Mouse (Mus musculus): ENCODE results near the gene Prkg1.
A peak's percentile ranks its signal among the peaks of the same experiment; 100 is the strongest.

Gene Prkg1

GRCm38 (mm10) chr19:31073959-31074716 lies 690.7 kb downstream of the Prkg1 start:
- DNase-seq (ENCODE audit: extremely low spot score, low spot score) = peak; percentile 19

DNA sequence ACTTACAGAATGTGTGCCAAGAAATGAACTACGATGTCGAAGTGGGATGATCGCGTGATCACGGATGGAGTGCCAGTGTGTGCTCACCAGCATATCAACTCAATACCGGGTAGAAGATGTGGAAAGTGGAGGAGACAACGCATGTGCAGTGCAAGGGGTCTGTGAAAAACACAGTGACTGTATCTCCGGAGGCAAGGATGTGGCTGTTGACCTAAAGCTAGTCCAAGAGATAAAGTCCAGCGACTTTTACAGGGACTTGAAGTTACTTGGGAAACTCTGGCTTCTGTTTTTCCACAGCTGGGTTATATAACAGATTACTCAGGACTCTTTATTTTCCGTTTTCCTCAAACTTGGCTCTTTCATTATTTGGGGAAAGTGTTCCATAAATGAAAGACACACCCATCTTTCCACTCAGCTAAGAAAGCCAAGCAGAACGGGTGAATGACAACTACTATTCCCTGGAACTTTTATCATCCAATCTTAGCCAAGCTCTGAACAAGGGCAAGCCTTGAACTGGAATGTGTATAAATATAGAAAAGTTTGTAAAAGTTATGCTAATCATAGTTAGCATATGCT lies 699.5 kb downstream of the Prkg1 start:
- no peak for DNase-seq (ENCODE audit: extremely low spot score, low spot score)

- DNase-seq (ENCODE audit: extremely low spot score, low spot score) = no peak
Measured at GRCm38 (mm10) chr19:31064740-31065139, 700.1 kb downstream of the Prkg1 start.

- no peak for DNase-seq (ENCODE audit: extremely low spot score, low spot score)
Measured at GRCm38 (mm10) chr19:31046601-31047000, 718.2 kb downstream of the Prkg1 start.

DNA sequence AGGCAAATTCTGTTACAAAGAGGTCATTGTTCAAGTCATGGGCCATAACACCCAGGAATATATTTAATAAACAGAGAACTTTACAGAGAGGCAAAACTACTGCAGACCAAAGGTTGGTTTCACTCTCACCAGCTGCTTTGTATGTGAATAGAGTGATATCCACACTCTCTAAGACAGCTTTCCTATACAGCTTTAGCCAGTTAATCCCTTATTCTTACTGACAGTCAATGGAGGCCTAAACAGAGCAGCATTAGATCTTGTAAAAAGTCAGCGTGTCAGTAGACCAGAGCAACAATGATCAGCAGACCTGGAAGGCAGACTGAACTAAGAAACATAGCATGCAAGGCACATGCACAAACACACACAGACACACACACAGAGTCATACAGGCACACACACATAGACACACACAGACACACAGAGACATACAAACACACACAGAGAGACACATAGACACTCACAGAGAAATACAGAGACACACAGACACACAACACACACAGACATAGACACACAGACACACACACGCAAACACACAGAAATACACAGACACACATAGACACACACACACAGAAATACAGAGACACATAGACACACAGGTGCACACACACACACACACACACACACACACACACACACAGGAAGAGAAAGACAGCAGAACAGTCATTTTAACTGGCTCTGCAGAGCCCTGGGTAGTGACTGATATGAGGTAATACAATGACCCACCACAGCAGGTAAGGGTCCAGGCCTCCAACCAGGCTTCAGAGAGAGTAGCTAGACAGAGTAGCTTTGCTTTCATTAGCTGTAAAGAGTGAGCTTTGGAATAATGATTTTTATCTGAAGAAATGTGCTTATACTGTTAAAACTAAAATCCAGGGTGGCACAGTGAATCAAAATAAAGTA lies 723.6 kb downstream of the Prkg1 start:
- DNase-seq (ENCODE audit: extremely low spot score, low spot score) = no peak

DNA sequence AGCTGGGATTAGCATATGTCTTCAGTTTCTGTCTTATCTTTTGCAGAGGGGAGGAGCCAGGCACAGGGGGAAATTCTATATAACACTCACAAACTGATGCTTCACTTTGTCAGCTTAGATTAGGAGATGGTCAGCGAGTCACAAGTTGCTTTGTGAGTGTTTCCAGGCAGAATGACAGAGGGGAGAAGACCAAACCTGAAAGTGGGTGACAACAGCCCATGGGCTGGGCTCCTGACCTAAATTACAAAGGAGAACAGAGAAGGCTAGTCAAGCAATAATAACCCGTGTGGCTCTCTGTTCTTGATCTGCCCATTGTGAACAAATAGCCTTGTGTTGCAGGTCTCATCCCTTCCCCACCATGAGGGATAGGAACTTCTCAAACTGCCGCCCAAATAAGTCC lies 725.9 kb downstream of the Prkg1 start:
- DNase-seq (ENCODE audit: extremely low spot score, low spot score) = no peak

GRCm38 (mm10) chr19:31031596-31031995 lies 733.2 kb downstream of the Prkg1 start:
- DNase-seq (ENCODE audit: extremely low spot score, low spot score) = no peak

GRCm38 (mm10) chr19:31026797-31027196 lies 738.0 kb downstream of the Prkg1 start:
- no peak for DNase-seq (ENCODE audit: extremely low spot score, low spot score)

DNA sequence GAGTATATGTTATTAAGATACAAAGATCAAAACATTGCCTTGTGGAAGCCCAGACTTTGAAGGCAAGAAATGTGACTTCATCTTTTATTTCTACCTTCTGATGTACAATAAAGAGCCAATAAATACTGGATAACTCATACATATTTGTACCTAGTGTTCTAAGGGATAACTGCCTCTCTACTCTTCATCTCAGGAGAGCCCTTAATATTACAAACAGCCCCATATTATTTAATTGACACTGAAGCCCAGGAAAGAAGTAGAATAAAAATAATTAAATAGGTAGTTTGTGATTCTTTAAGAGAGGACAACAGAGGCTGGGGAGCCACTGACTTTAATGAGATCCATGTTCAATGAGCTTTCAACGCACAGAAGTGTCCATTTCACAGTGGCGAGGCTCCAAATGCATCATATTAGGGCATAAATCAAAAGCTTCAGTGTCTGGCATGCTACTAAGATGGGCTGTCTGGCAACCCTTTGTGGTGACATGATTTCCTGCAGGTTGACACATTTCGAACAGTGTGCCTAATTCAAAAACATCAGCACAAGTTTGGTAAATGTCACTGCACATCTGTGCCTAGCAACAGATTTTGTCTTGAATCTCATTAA lies 753.2 kb downstream of the Prkg1 start:
- no peak for DNase-seq (ENCODE audit: extremely low spot score, low spot score)

DNA sequence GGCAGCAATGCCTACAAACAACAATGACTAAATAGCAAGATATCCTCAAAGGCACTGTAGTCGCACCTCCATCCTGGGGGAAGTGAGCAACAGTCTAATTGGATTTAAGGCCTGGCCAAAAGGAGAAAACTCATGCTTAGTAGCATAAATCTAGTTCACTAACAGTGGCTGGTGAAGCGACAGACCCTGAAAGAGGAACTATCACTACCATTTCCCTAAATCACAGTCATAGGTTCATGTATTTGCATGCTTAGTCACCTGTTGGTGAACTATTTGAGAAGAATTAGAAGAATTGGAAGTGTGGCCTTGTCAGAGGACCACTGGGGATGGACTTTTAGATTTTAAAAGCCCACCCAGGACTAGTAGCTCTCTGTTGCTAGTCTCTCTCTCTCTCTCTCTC lies 766.3 kb downstream of the Prkg1 start:
- DNase-seq (ENCODE audit: extremely low spot score, low spot score) = no peak

DNA sequence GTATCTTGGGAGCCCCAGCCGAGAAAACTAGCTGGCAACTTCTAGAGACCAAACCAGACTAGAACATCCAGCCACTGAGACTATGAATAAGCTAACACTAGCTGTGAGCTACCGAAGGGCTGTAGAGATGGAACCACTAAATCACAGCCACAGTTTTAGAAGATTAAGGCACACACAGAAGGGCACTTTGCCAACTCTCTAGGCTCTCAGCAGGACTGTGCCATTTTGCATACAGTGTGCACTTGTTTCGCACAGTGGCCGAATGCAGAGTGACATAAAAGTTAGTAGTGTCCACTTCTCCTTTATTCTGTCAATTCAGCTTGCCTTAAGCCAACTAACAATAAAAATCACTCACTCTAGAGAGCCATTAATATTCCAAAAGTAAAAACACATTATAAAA lies 774.4 kb downstream of the Prkg1 start:
- DNase-seq (ENCODE audit: extremely low spot score, low spot score) = no peak

DNA sequence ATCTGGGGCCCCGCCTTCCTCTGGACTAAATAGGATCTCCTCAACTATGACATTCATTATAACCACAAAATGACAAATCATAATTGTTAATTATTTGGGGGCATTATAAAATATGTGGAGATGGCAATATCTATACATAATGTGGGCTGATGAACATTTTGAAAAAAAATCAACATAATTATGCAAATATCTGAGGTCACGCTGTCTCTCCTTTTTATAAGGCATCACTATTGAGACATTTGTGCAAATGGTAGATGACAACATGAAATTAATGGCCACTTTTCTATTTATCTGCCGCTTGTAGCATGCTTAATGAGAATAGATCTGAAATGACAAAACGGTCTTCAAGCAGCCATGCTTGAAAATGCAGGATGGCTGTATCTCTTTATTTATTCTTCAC lies 782.4 kb downstream of the Prkg1 start:
- no peak for DNase-seq (ENCODE audit: extremely low spot score, low spot score)

DNA sequence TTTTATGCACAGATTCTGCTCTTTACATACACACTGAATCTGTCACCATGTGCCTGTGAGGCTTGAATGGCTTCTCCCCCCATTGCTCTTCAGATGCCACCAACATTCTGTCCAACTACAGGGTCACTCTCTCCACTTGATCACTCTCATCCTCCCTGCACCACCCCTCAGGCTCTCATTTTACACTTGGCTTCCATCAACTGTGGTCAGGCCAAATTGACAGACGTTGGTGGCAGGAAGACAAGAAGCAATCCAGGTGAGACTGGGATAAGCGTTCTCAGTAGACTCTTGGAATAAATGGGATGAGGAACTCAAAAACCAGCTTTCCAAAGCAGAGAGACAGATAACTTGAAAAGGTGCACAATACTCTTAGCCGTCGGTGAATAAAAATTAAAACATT lies 786.7 kb downstream of the Prkg1 start:
- no peak for DNase-seq (ENCODE audit: extremely low spot score, low spot score)

- DNase-seq (ENCODE audit: extremely low spot score, low spot score) = no peak
Measured at GRCm38 (mm10) chr19:30950610-30951009, 814.2 kb downstream of the Prkg1 start.

DNA sequence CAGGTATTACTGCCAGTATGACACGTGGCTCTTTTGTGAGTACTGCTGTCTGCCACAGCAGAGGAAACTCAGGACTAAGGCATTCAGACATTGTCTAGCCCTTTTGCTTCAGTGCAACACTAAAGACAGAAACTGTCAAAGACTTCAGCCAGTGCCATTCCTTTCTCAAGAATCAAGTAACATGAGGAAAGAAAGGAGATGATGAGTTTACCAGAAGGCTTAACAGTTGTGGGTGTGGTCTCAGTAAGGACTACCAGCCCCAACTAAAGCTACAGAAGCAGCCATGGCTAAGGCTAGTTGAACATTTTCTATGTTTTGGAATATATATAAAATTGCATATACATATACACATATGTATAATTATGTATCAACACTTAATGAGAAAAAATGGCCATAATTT lies 816.6 kb downstream of the Prkg1 start:
- no peak for DNase-seq (ENCODE audit: extremely low spot score, low spot score)

- DNase-seq (ENCODE audit: extremely low spot score, low spot score) = no peak
Measured at GRCm38 (mm10) chr19:30942369-30942992, 822.4 kb downstream of the Prkg1 start.

- no peak for DNase-seq (ENCODE audit: extremely low spot score, low spot score)
Measured at GRCm38 (mm10) chr19:30938058-30938457, 826.8 kb downstream of the Prkg1 start.

GRCm38 (mm10) chr19:30931469-30932192 lies 833.2 kb downstream of the Prkg1 start:
- no peak for DNase-seq (ENCODE audit: extremely low spot score, low spot score)

GRCm38 (mm10) chr19:30924032-30924431 lies 840.8 kb downstream of the Prkg1 start:
- DNase-seq (ENCODE audit: extremely low spot score, low spot score) = no peak

DNA sequence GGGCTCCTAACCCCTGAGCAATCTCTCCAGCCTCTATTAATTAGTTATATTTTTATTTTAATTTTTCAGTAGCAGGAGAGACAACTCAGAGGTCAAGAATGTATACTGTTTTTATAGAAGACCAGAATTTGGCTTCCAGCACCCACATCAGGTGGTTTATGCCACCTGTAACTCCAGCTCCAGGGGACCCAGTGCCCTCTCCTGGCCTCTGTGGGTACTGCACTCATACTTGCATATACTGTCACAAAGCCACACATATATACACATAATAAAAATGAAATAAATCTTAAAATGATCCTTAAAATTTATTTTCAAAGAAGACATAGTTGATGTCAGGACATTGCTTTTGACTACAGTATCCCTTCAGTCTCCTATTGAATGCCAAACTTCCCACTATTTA lies 862.5 kb downstream of the Prkg1 start:
- no peak for DNase-seq (ENCODE audit: extremely low spot score, low spot score)

DNA sequence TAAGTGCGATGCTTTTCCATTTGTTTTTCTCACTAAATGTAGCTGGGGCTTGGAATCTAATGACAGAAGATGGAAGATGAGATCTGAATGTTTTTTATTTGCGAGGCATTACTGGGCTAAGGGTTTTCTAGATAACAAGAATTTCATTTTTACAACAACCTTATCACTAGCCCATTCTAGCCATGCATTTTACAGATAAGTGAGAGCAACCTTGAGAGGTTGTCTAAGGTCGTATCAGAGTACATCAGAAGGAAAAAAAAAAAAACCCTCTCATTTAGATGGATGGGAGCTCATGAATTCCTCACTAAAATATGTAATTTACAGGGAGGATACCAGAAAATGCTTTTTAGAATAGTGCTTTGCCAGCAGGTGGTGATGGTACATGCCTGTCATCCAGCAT lies 863.8 kb downstream of the Prkg1 start:
- DNase-seq (ENCODE audit: extremely low spot score, low spot score) = no peak
